Mouse (Mus musculus) cortical plate, adult 2 months (tissue): ENCODE results near the gene Ccdc27.

Source experiments
- CTCF ChIP-seq: fragments of 200-500 bp; IDR thresholded peaks from 2 replicates; pipeline ENCODE4 v1.5.1; 2011; ENCODE audit warnings: mild to moderate bottlenecking, control low read depth, low read length; ENCODE audit not compliant: insufficient read depth; ENCODE audit errors: extremely low read depth
- POLR2A ChIP-seq: fragments of 200-500 bp; IDR thresholded peaks from 2 replicates; pipeline ENCODE4 v1.6.1; 2011; ENCODE audit warnings: mild to moderate bottlenecking, low read length, control low read depth; ENCODE audit not compliant: insufficient read depth; ENCODE audit errors: extremely low read depth

DNA sequence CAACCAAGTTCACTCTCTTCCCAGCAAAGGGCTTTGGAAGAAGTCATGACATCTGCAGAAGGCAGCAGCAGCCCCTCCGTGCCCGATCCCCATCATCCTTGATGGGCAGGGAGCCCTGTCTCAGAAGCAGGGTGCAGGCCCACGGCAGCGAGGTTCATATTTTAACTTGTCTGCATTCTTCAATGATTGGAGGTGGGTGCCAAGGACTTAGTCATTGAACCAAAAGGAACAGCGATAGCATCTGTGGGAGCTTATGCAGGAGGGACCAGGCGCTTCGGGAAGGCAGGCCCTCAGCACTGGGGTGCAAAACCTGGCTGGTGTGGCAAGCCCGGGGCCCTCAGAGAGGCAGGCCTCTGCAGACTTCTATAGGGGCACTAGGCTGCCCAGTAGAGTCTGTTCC, 44.0 kb upstream of the Ccdc27 start:
- TF ChIP-seq POLR2A (no peak), CTCF (no peak)
